Mouse (Mus musculus): ENCODE data around the gene Gm853.

GRCm38 (mm10) chr4:130264698-130265349, 42.6 kb upstream of the Gm853 start:
- TF ChIP-seq CTCF (IDR thresholded peaks at IDR 0.05; ENCODE audit: extremely low read depth, insufficient read depth, low read length): peak; percentile 79
- TF ChIP-seq POLR2A (IDR thresholded peaks at IDR 0.05; ENCODE audit: extremely low read depth, insufficient read depth, low read length): no peak
